Mouse (Mus musculus) liver, embryonic 12.5 days (tissue): ENCODE measurements around the gene Rhoj. TPM values are rescaled to one million over a fixed set of nuclear protein-coding genes. Genes with fewer than 3 reads are reported as not detected.
"Not testable (repeated sequence)": the region's sequence is repeated elsewhere in the genome, so short reads cannot be mapped to it uniquely, and the experiment has no call there.

Experiments used
- ATAC-seq: fragments of 200-750 bp; cut with Nextera tagmentation; 2 replicates; pipeline ENCODE4 v1.8.0; 2017; ENCODE audit warnings: moderate number of reproducible peaks, mild to moderate bottlenecking, moderate library complexity
- H3K27ac ChIP-seq: fragments of 300-500 bp; sonication (generic); 2 replicates; pipeline ENCODE4 v1.5.1; 2016; ENCODE audit warnings: mild to moderate bottlenecking
- H3K27me3 ChIP-seq: fragments of 300-500 bp; sonication (generic); replicated peaks from 2 replicates; pipeline ENCODE4 v1.6.1; 2016; ENCODE audit warnings: mild to moderate bottlenecking, moderate library complexity
- H3K36me3 ChIP-seq: fragments of 300-500 bp; sonication (generic); 2 replicates; pipeline ENCODE4 v1.6.1; 2016; ENCODE audit warnings: mild to moderate bottlenecking, moderate library complexity
- H3K4me1 ChIP-seq: fragments of 300-500 bp; sonication (generic); 2 replicates; pipeline ENCODE4 v1.6.1; 2016
- H3K4me2 ChIP-seq: fragments of 300-500 bp; sonication (generic); 2 replicates; pipeline ENCODE4 v1.6.1; 2016; ENCODE audit warnings: mild to moderate bottlenecking, moderate library complexity
- H3K4me3 ChIP-seq: fragments of 300-500 bp; sonication (generic); 2 replicates; pipeline ENCODE4 v1.5.1; 2016; ENCODE audit warnings: mild to moderate bottlenecking, moderate library complexity
- H3K9ac ChIP-seq: fragments of 300-500 bp; sonication (generic); 2 replicates; pipeline ENCODE4 v1.6.1; 2016; ENCODE audit warnings: mild to moderate bottlenecking, moderate library complexity
- H3K9me3 ChIP-seq: fragments of 300-500 bp; sonication (generic); replicated peaks from 2 replicates; pipeline ENCODE4 v1.6.1; 2016; ENCODE audit warnings: mild to moderate bottlenecking, moderate library complexity
- WGBS: fragments of 180-500 bp; shearing (Covaris S2); methylation state at CpG from one replicate; pipeline ENCODE4 v1.1.7; 2016; ENCODE audit not compliant: insufficient replicate concordance; 5-methylcytosine and 5-hydroxymethylcytosine counted together
- polyA plus RNA-seq: library from polyadenylated mRNA; unstranded; fragments of >200 nt; fragmentation: Nextera tagmentation; extraction: Ambion mirVana; gene quantifications from 2 replicates; pipeline ENCODE4 v1.2.1, GENCODE M21; 2016

Gene Rhoj
- polyA plus RNA-seq, 1 experiment from 2014 or later = 9.3 TPM

GRCm38 (mm10) chr12:75309756-75310155 lies 1.6 kb downstream of the Rhoj start:
- Histone ChIP-seq H3K9ac (no peak overlapping the region), H3K27me3 (peaks cover 44% of the 10 kb centered on the region), H3K4me3 (no peak overlapping the region), H3K27ac (no peak overlapping the region), H3K4me1 (0 out of 2 replicates have a peak, but pooled peaks cover 21% of the 10 kb centered on the region), H3K9me3 (no peaks in the 10 kb centered on the region), H3K36me3 (no peaks in the 10 kb centered on the region), H3K4me2 (0 out of 2 replicates have a peak overlapping the region, but pooled peaks have one; percentile 3)
- 16% methylated on average over 6 of the region's 6 CpGs for WGBS
- ATAC-seq = no peak

GRCm38 (mm10) chr12:75310766-75311165 lies 2.6 kb downstream of the Rhoj start:
- no peaks in the 10 kb centered on the region for H3K36me3 ChIP-seq
- H3K4me1 ChIP-seq = 0 out of 2 replicates have a peak, but pooled peaks cover 21% of the 10 kb centered on the region
- no peak for ATAC-seq
- 37% methylated on average over 12 of the region's 12 CpGs for WGBS
- H3K4me3 ChIP-seq = no peak overlapping the region
- no peaks in the 10 kb centered on the region for H3K9me3 ChIP-seq
- no peak overlapping the region for H3K27ac ChIP-seq
- no peak overlapping the region for H3K9ac ChIP-seq
- 0 out of 2 replicates have a peak overlapping the region, but pooled peaks have one; percentile 2 for H3K4me2 ChIP-seq
- peaks cover 42% of the 10 kb centered on the region for H3K27me3 ChIP-seq

- no peak overlapping the region for H3K27ac ChIP-seq
- no peak overlapping the region for H3K4me3 ChIP-seq
- 69% methylated on average over 8 of the region's 8 CpGs for WGBS
- H3K9ac ChIP-seq = no peak overlapping the region
- H3K9me3 ChIP-seq = no peaks in the 10 kb centered on the region
- H3K36me3 ChIP-seq = no peaks in the 10 kb centered on the region
- ATAC-seq = no peak
- peaks cover 33% of the 10 kb centered on the region for H3K27me3 ChIP-seq
- no peak overlapping the region for H3K4me2 ChIP-seq
- 0 out of 2 replicates have a peak, but pooled peaks cover 21% of the 10 kb centered on the region for H3K4me1 ChIP-seq
These were observed 3.8 kb downstream of the Rhoj start for GRCm38 (mm10) chr12:75311879-75312278.

- H3K9ac ChIP-seq = no peak overlapping the region
- no peak overlapping the region for H3K4me3 ChIP-seq
- no peak for ATAC-seq
- no peak overlapping the region for H3K4me2 ChIP-seq
- H3K27me3 ChIP-seq = peaks cover 14% of the 10 kb centered on the region
- H3K9me3 ChIP-seq = no peaks in the 10 kb centered on the region
- WGBS = 54% methylated on average over 3 of the region's 3 CpGs
- 0 out of 2 replicates have a peak, but pooled peaks cover 10% of the 10 kb centered on the region for H3K4me1 ChIP-seq
- H3K36me3 ChIP-seq = no peaks in the 10 kb centered on the region
- H3K27ac ChIP-seq = no peak overlapping the region
These were observed 5.9 kb downstream of the Rhoj start for GRCm38 (mm10) chr12:75313992-75314391.

- no peak for ATAC-seq
These were observed 7.7 kb downstream of the Rhoj start for GRCm38 (mm10) chr12:75315851-75316250.

GRCm38 (mm10) chr12:75320441-75320925 lies 12.4 kb downstream of the Rhoj start:
- Histone ChIP-seq H3K36me3 (no peaks in the 10 kb centered on the region), H3K9ac (peak overlapping the region; percentile 28; the same call in 1 of the 2 replicates), H3K27ac (no peak overlapping the region), H3K4me3 (peak overlapping the region; percentile 34), H3K4me2 (peak overlapping the region; percentile 60), H3K9me3 (no peaks in the 10 kb centered on the region), H3K27me3 (no peaks in the 10 kb centered on the region), H3K4me1 (peaks cover 29% of the 10 kb centered on the region)
- peak; percentile 83 for ATAC-seq
- 23% methylated on average over 12 of the region's 12 CpGs for WGBS

More at GRCm38 (mm10) chr12:75315851-75316250, 7.7 kb downstream of the Rhoj start:
- H3K27me3 ChIP-seq = peaks cover under 1% of the 10 kb centered on the region; the same call in 1 of the 2 replicates
- H3K4me2 ChIP-seq = no peak overlapping the region
- no peak overlapping the region for H3K27ac ChIP-seq
- peaks cover 19% of the 10 kb centered on the region for H3K4me1 ChIP-seq
- 68% methylated on average over 3 of the region's 3 CpGs for WGBS
- no peak overlapping the region for H3K9ac ChIP-seq
- no peaks in the 10 kb centered on the region for H3K36me3 ChIP-seq
- no peaks in the 10 kb centered on the region for H3K9me3 ChIP-seq
- H3K4me3 ChIP-seq = no peak overlapping the region

- peak overlapping the region; percentile 60 for H3K4me2 ChIP-seq
- ATAC-seq = peak; percentile 55; the same call in 1 of the 2 replicates
- WGBS = 39% methylated on average over 4 of the region's 4 CpGs
- H3K27ac ChIP-seq = no peak overlapping the region
- no peaks in the 10 kb centered on the region for H3K27me3 ChIP-seq
- H3K36me3 ChIP-seq = no peaks in the 10 kb centered on the region
- peaks cover 29% of the 10 kb centered on the region for H3K4me1 ChIP-seq
- 0 out of 2 replicates have a peak overlapping the region, but pooled peaks have one; percentile 34 for H3K4me3 ChIP-seq
- H3K9me3 ChIP-seq = no peaks in the 10 kb centered on the region
- H3K9ac ChIP-seq = no peak overlapping the region
These were observed 13.1 kb downstream of the Rhoj start for GRCm38 (mm10) chr12:75321189-75321588.

GRCm38 (mm10) chr12:75329188-75329587 lies 21.1 kb downstream of the Rhoj start:
- Histone ChIP-seq H3K4me3 (no peak overlapping the region), H3K9ac (no peak overlapping the region), H3K27me3 (no peaks in the 10 kb centered on the region), H3K27ac (no peak overlapping the region), H3K9me3 (no peaks in the 10 kb centered on the region), H3K4me2 (no peak overlapping the region), H3K36me3 (no peaks in the 10 kb centered on the region), H3K4me1 (peaks cover 22% of the 10 kb centered on the region)
- WGBS = 44% methylated on average over 2 of the region's 2 CpGs
- ATAC-seq = peak; percentile 76

GRCm38 (mm10) chr12:75339894-75340293 lies 31.8 kb downstream of the Rhoj start:
- WGBS = 58% methylated on average over 3 of the region's 3 CpGs
- H3K27me3 ChIP-seq = no peaks in the 10 kb centered on the region

GRCm38 (mm10) chr12:75340331-75340730 lies 32.2 kb downstream of the Rhoj start:
- Histone ChIP-seq H3K4me3 (no peak overlapping the region), H3K4me1 (no peaks in the 10 kb centered on the region), H3K36me3 (no peaks in the 10 kb centered on the region), H3K9ac (no peak overlapping the region), H3K9me3 (no peaks in the 10 kb centered on the region), H3K27ac (no peak overlapping the region), H3K27me3 (no peaks in the 10 kb centered on the region), H3K4me2 (no peak overlapping the region)
- no peak for ATAC-seq
- WGBS = 77% methylated on average over 7 of the region's 7 CpGs

More at GRCm38 (mm10) chr12:75339894-75340293, 31.8 kb downstream of the Rhoj start:
- Histone ChIP-seq H3K36me3 (no peaks in the 10 kb centered on the region), H3K4me3 (no peak overlapping the region), H3K27ac (no peak overlapping the region), H3K9ac (no peak overlapping the region), H3K4me2 (no peak overlapping the region), H3K9me3 (no peaks in the 10 kb centered on the region), H3K4me1 (no peaks in the 10 kb centered on the region)
- no peak for ATAC-seq

- H3K4me1 ChIP-seq = no peaks in the 10 kb centered on the region
- no peak overlapping the region for H3K4me3 ChIP-seq
- no peaks in the 10 kb centered on the region for H3K9me3 ChIP-seq
- no peak for ATAC-seq
- H3K36me3 ChIP-seq = no peaks in the 10 kb centered on the region
- no peaks in the 10 kb centered on the region for H3K27me3 ChIP-seq
- H3K27ac ChIP-seq = no peak overlapping the region
- no peak overlapping the region for H3K4me2 ChIP-seq
- WGBS = 67% methylated on average over 7 of the region's 7 CpGs
- no peak overlapping the region for H3K9ac ChIP-seq
These were observed 40.4 kb downstream of the Rhoj start for GRCm38 (mm10) chr12:75348551-75348950.

- H3K4me3 ChIP-seq, H3K4me2 ChIP-seq, H3K4me1 ChIP-seq, H3K27ac ChIP-seq, H3K9me3 ChIP-seq, H3K27me3 ChIP-seq, ATAC-seq, H3K36me3 ChIP-seq, H3K9ac ChIP-seq: not testable (repeated sequence)
- 56% methylated on average over 5 of the region's 5 CpGs for WGBS
These were observed 41.4 kb downstream of the Rhoj start for GRCm38 (mm10) chr12:75349537-75349936.

- no peaks in the 10 kb centered on the region for H3K36me3 ChIP-seq
- no peak overlapping the region for H3K4me3 ChIP-seq
- no peaks in the 10 kb centered on the region for H3K4me1 ChIP-seq
- H3K27ac ChIP-seq = no peak overlapping the region
- no peak overlapping the region for H3K9ac ChIP-seq
- no peaks in the 10 kb centered on the region for H3K27me3 ChIP-seq
- H3K4me2 ChIP-seq = no peak overlapping the region
- no peaks in the 10 kb centered on the region for H3K9me3 ChIP-seq
- no peak for ATAC-seq
- WGBS = 73% methylated on average over 5 of the region's 5 CpGs
These were observed 42.6 kb downstream of the Rhoj start for GRCm38 (mm10) chr12:75350750-75351149.
